Mouse (Mus musculus): ENCODE results near the gene H2afy2. TPM values are rescaled to one million over a fixed set of nuclear protein-coding genes. Genes with fewer than 3 reads are reported as not detected.

Gene H2afy2
- total and polyA plus RNA-seq, 3 experiments, result 0.25 TPM; not detected in 2

DNA sequence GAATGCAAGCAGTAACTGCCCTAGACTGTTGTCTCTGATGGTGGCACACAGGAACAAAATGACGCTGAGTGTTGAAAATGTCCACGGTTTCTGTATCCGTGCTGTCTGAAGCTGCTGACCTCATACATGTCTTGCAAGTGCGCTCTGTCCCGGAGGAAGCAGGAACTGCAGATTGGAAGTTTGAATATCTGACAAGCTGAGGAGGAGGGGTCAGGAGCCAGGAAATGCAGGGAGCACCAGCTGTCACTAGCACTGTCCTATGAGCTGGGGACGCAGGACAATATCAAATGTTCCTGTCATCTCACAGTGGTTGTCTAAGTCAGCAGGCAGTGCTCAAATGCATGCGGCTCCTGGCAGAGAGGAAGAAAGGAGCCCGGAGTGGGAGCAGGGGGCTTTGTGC, 19.3 kb downstream of the H2afy2 start:
- no peaks in the 10 kb centered on the region for H3K9me3 ChIP-seq (replicated peaks; ENCODE audit: insufficient read depth, low read length)
- no peaks in the 10 kb centered on the region for H3K36me3 ChIP-seq (ENCODE audit: control insufficient read depth in 1 of 2, insufficient read depth in 2 of 2, low read length in 2 of 2)
- H3K27ac ChIP-seq (ENCODE audit: control insufficient read depth, low read depth, low read length), result no peak overlapping the region
- H3K4me3 ChIP-seq (ENCODE audit: control insufficient read depth in 1 of 2, insufficient read depth in 1 of 2, low read depth in 2 of 2, low read length in 2 of 2), result no peak overlapping the region
- H3K79me2 ChIP-seq (ENCODE audit: control insufficient read depth, insufficient read depth, low read length, poor library complexity), result no peaks in the 10 kb centered on the region
- no peaks in the 10 kb centered on the region for H3K4me1 ChIP-seq (ENCODE audit: control insufficient read depth in 1 of 2, insufficient read depth in 2 of 2, low read length in 2 of 2)
- no peak for DNase-seq (ENCODE audit: low read depth, low spot score)
- no peak for TF ChIP-seq CTCF (IDR thresholded peaks at IDR 0.05 in 2 of 3, conservative IDR thresholded peaks at IDR 0.05 in 1 of 3; ENCODE audit: control insufficient read depth in 1 of 3, insufficient read depth in 1 of 3, low read depth in 2 of 3, low read length in 3 of 3, poor library complexity in 1 of 3, severe bottlenecking in 1 of 3)
- TF ChIP-seq TAL1 (IDR thresholded peaks at IDR 0.05; ENCODE audit: low read length), result no peak
- peaks cover 0 to 1% of the 10 kb centered on the region in 2 experiments; a peak in 2 of 4 replicates for H3K27me3 ChIP-seq (ENCODE audit: control insufficient read depth in 1 of 2, insufficient read depth in 2 of 2, low read length in 2 of 2)
- H3K9ac ChIP-seq (ENCODE audit: control insufficient read depth, low read depth, low read length, poor library complexity, severe bottlenecking), result no peak overlapping the region

DNA sequence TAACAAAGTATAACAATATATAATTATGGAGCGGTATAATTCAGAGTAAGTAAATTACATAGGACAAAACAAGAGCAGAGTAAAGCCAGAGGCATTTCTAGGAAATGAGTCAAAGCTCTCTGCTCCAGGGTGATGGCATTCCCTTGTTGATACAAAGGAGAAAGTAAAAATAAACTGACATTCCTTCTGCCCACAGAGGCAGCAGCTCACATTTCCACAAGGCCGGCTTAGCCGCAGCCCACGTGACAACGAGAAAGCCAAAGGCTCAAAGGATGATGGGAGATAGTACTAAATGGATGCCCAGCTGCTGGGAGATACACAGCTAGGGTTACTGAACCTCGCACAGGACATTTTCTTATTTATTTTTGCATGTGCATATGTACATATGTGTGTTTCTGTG, 24.1 kb downstream of the H2afy2 start:
- no peaks in the 10 kb centered on the region for H3K9me3 ChIP-seq (replicated peaks; ENCODE audit: insufficient read depth, low read length)
- H3K4me1 ChIP-seq (ENCODE audit: control insufficient read depth in 1 of 2, insufficient read depth in 2 of 2, low read length in 2 of 2), result no peaks in the 10 kb centered on the region
- H3K36me3 ChIP-seq (ENCODE audit: control insufficient read depth in 1 of 2, insufficient read depth in 2 of 2, low read length in 2 of 2), result no peaks in the 10 kb centered on the region
- no peaks in the 10 kb centered on the region for H3K79me2 ChIP-seq (ENCODE audit: control insufficient read depth, insufficient read depth, low read length, poor library complexity)
- H3K27me3 ChIP-seq (ENCODE audit: control insufficient read depth in 1 of 2, insufficient read depth in 2 of 2, low read length in 2 of 2), result no peaks in the 10 kb centered on the region; a peak in 2 of 4 replicates
- no peak for TF ChIP-seq NELFE (IDR thresholded peaks at IDR 0.05; ENCODE audit: low read depth, low read length)
- no peak for TF ChIP-seq MXI1 (IDR thresholded peaks at IDR 0.05; ENCODE audit: low read depth, low read length)
- no peak for TF ChIP-seq CHD1 (IDR thresholded peaks at IDR 0.05; ENCODE audit: low read depth, low read length)
- no peak for TF ChIP-seq MEF2A (IDR thresholded peaks at IDR 0.05; ENCODE audit: extremely low read depth, insufficient replicate concordance, low read depth, low read length, poor library complexity, severe bottlenecking)
- no peak for TF ChIP-seq MYB (IDR thresholded peaks at IDR 0.05; ENCODE audit: low read depth, low read length)
- TF ChIP-seq USF2 (IDR thresholded peaks at IDR 0.05; ENCODE audit: borderline replicate concordance in 1 of 2, insufficient read depth in 1 of 2, low read depth in 1 of 2, low read length in 2 of 2), result no peak
- TF ChIP-seq TAL1 (IDR thresholded peaks at IDR 0.05; ENCODE audit: low read length), result no peak
- no peak for TF ChIP-seq NRF1 (IDR thresholded peaks at IDR 0.05; ENCODE audit: insufficient read depth, low read depth, low read length, poor library complexity, severe bottlenecking)
- no peak for TF ChIP-seq MYC (IDR thresholded peaks at IDR 0.05; ENCODE audit: low read depth, low read length)
- no peak for TF ChIP-seq POLR2AphosphoS2 (IDR thresholded peaks at IDR 0.05; ENCODE audit: low read length)
- no peak for TF ChIP-seq SIN3A (IDR thresholded peaks at IDR 0.05; ENCODE audit: low read length)
- TF ChIP-seq ZMIZ1 (IDR thresholded peaks at IDR 0.05; ENCODE audit: low read depth, low read length), result no peak
- no peak overlapping the region for H3K4me3 ChIP-seq (ENCODE audit: control insufficient read depth in 1 of 2, insufficient read depth in 1 of 2, low read depth in 2 of 2, low read length in 2 of 2)
- DNase-seq (ENCODE audit: low read depth, low spot score), result no peak
- no peak overlapping the region for H3K9ac ChIP-seq (ENCODE audit: control insufficient read depth, low read depth, low read length, poor library complexity, severe bottlenecking)
- no peak overlapping the region for H3K27ac ChIP-seq (ENCODE audit: control insufficient read depth, low read depth, low read length)

DNA sequence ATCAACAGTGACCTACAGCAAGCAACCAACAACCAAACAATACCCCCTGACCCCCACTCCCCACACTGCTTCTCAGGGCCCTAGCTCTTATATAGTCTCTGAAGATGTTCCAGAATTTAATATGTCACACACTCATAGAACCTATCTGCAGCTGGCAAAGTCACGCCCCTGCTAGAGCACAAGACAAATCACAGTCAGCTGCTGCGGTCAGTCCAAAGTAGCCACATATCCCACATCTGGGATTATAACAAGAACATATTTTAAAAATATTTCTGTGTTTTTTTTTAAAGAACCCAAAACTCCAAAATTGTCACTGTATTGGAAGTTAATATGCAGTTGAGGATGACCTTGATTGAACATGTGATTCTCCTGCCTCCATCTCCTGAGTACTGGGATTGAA, 25.0 kb downstream of the H2afy2 start:
- Histone ChIP-seq H3K4me3 (ENCODE audit: control insufficient read depth in 1 of 2, insufficient read depth in 1 of 2, low read depth in 2 of 2, low read length in 2 of 2) (no peak overlapping the region), H3K36me3 (ENCODE audit: control insufficient read depth in 1 of 2, insufficient read depth in 2 of 2, low read length in 2 of 2) (no peaks in the 10 kb centered on the region), H3K9ac (ENCODE audit: control insufficient read depth, low read depth, low read length, poor library complexity, severe bottlenecking) (no peak overlapping the region), H3K27ac (ENCODE audit: control insufficient read depth, low read depth, low read length) (no peak overlapping the region), H3K4me1 (ENCODE audit: control insufficient read depth in 1 of 2, insufficient read depth in 2 of 2, low read length in 2 of 2) (no peaks in the 10 kb centered on the region), H3K27me3 (ENCODE audit: control insufficient read depth in 1 of 2, insufficient read depth in 2 of 2, low read length in 2 of 2) (no peaks in the 10 kb centered on the region; a peak in 1 of 4 replicates), H3K79me2 (ENCODE audit: control insufficient read depth, insufficient read depth, low read length, poor library complexity) (no peaks in the 10 kb centered on the region), H3K9me3 (replicated peaks; ENCODE audit: insufficient read depth, low read length) (no peaks in the 10 kb centered on the region)
- DNase-seq (ENCODE audit: low read depth, low spot score), result no peak
- TF ChIP-seq GATA1 (IDR thresholded peaks at IDR 0.05; ENCODE audit: low read depth, low read length) (no peak), GABPA (IDR thresholded peaks at IDR 0.05; ENCODE audit: low read depth, low read length) (no peak), MYB (IDR thresholded peaks at IDR 0.05; ENCODE audit: low read depth, low read length) (no peak)
